Mouse (Mus musculus) kidney, embryonic 14.5 days (tissue): ENCODE measurements at regions not wholly inside any gene's neighbourhood (a gene's known extent, or its start where the extent isn't known, plus 50 kb on each side); places are given as distances from the start of the nearest gene placed in this dataset.

ENCODE experiments used
- ATAC-seq: fragments of 200-750 bp; cut with Nextera tagmentation; 2 replicates; pipeline ENCODE4 v1.8.0; 2017; ENCODE audit warnings: moderate number of reproducible peaks, mild to moderate bottlenecking, moderate TSS enrichment, moderate library complexity; ENCODE audit not compliant: low FRiP score, low TSS enrichment
- H3K27ac ChIP-seq: fragments of 300-500 bp; sonication (generic); 2 replicates; pipeline ENCODE4 v1.5.1; 2014; ENCODE audit warnings: low read depth, mild to moderate bottlenecking, low read length, moderate library complexity, mixed read lengths
- H3K27me3 ChIP-seq: fragments of 300-500 bp; sonication (generic); 2 replicates; pipeline ENCODE4 v1.6.1; 2014; ENCODE audit warnings: mild to moderate bottlenecking, low read length; ENCODE audit not compliant: control insufficient read depth, insufficient read depth
- H3K36me3 ChIP-seq: fragments of 300-500 bp; sonication (generic); 2 replicates; pipeline ENCODE4 v1.6.1; 2014; ENCODE audit warnings: low read length, mixed read lengths; ENCODE audit not compliant: control insufficient read depth, insufficient read depth
- H3K4me1 ChIP-seq: fragments of 300-500 bp; sonication (generic); 2 replicates; pipeline ENCODE4 v1.6.1; 2014; ENCODE audit warnings: low read length, mixed read lengths; ENCODE audit not compliant: control insufficient read depth, insufficient read depth
- H3K4me2 ChIP-seq: fragments of 300-500 bp; sonication (generic); replicated peaks from 2 replicates; pipeline ENCODE4 v1.6.1; 2014; ENCODE audit warnings: low read depth, mild to moderate bottlenecking, low read length
- H3K4me3 ChIP-seq: fragments of 300-500 bp; sonication (generic); 2 replicates; pipeline ENCODE4 v1.5.1; 2014; ENCODE audit warnings: mild to moderate bottlenecking, low read length
- H3K9ac ChIP-seq: fragments of 300-500 bp; sonication (generic); 2 replicates; pipeline ENCODE4 v1.6.1; 2014; ENCODE audit warnings: low read depth, mild to moderate bottlenecking, low read length, moderate library complexity
- H3K9me3 ChIP-seq: fragments of 300-500 bp; sonication (generic); 2 replicates; pipeline ENCODE4 v1.6.1; 2016; ENCODE audit warnings: low read length; ENCODE audit not compliant: control insufficient read depth
- WGBS: fragments of 180-500 bp; shearing (Covaris S2); extraction: QIAGEN DNeasy Blood & Tissue Kit; methylation state at CpG from one replicate; pipeline ENCODE4 v1.1.7; 2014; 5-methylcytosine and 5-hydroxymethylcytosine counted together

DNA sequence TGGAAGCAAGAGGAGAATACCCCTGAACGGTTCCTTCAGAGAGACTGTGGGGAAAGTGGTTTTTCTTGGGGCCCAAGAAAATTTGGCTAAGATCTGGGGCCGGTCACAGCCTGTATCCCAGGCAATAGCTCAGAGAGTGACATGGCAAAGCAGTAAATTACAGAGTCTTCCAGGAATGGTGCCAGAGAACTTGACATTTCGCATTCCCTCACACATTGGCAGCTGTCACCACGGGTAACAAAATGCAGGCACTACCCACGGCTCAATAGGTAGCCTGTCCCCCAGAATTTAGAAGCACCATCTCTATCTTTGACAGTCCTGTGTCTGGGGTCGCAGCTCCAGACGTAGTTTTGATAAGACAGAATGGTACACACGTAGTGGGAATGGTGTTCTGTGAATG, 260.3 kb downstream of the Tshz3 start:
- Histone ChIP-seq H3K27me3 (no peaks in the 10 kb centered on the region), H3K4me2 (no peak overlapping the region), H3K4me1 (no peaks in the 10 kb centered on the region), H3K4me3 (no peak overlapping the region), H3K36me3 (no peaks in the 10 kb centered on the region), H3K9me3 (peaks cover 7% of the 10 kb centered on the region; the same call in 1 of the 2 replicates), H3K27ac (no peak overlapping the region), H3K9ac (no peak overlapping the region)
- WGBS: 78% methylated on average over 8 of the region's 8 CpGs
- no peak for ATAC-seq

DNA sequence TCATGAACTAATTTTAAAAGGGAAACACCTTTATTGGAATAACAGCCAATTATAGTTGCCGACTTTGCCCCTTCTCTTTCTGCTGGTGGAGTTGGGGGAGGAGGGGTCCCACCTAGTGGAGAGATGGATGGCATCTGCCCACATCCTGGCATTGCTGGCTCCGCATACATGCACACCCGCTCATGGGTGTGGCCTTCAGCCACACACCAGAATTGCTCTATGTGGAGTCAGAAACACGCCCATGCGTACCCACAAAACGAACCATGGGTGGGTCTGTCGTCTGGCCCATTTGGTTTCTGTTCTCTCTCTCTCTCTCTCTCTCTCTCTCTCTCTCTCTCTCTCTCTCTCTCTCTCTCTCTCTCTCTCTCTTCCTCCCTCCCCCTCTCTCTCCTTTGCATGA, 273.9 kb downstream of the Tshz3 start:
- H3K36me3 ChIP-seq: no peaks in the 10 kb centered on the region
- no peak for ATAC-seq
- no peaks in the 10 kb centered on the region for H3K27me3 ChIP-seq
- WGBS: 72% methylated on average over 7 of the region's 7 CpGs
- no peak overlapping the region for H3K4me3 ChIP-seq
- no peak overlapping the region for H3K4me2 ChIP-seq
- no peak overlapping the region for H3K9ac ChIP-seq
- no peak overlapping the region for H3K27ac ChIP-seq
- no peaks in the 10 kb centered on the region for H3K9me3 ChIP-seq
- H3K4me1 ChIP-seq: no peaks in the 10 kb centered on the region; the same call in 1 of the 2 replicates

DNA sequence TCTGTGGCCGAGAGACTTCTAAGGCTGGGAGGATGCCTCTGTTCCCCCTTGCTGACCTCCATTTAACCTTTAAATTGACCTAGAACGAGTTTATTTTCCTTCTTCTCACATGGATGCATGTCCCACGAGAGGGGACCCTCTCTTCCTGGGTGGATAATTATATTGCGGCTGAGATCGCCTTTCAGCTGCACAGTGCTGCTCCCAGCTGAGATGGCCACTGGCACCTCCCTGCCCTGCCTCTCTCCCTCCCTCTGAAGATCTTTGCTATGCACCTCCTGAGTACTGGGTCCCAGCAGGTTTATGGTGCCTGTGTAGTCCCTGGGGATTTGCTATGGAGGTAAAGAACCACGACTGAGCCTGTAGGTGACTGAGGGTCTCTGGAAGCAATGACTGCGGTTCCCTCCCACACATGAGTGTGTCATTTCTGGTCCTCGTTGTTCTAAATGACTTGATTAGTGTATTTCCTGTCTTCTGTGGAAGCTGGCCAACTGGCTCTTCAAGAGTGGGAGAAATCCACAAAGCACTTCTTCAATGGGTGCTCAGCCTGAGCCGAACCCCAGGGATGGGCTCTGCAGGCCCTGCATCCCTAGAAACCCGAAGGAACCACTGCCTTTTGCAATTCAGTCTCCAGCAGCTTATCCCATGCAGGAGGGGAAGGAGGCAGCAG, 275.9 kb downstream of the Tshz3 start:
- peak; percentile 72 for ATAC-seq
- H3K4me2 ChIP-seq: no peak overlapping the region
- no peak overlapping the region for H3K27ac ChIP-seq
- no peaks in the 10 kb centered on the region for H3K36me3 ChIP-seq
- H3K9ac ChIP-seq: no peak overlapping the region
- WGBS: 28% methylated on average over 10 of the region's 10 CpGs
- H3K27me3 ChIP-seq: no peaks in the 10 kb centered on the region
- H3K9me3 ChIP-seq: no peaks in the 10 kb centered on the region
- H3K4me3 ChIP-seq: no peak overlapping the region
- no peaks in the 10 kb centered on the region; the same call in 1 of the 2 replicates for H3K4me1 ChIP-seq

DNA sequence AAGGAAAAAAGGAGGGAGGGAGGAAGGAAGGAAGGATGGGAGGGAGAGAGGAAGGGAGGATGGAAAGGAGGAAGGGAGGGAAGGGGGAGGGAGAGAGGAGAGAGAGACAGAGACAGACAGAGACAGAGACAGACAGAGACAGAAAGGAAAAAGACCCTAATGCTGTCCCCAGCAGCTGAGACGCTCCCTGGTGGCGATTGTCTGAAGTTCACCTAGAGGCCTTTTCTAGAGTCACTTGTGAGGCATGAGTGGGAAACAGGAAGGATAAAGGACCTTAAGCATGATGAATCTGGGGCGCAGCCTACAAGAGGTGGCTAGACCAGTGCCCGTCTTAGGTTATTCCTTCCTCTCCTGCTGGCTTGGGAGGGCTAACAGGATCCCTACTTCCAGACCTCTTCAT, 276.7 kb downstream of the Tshz3 start:
- Histone ChIP-seq H3K27me3 (no peaks in the 10 kb centered on the region), H3K9me3 (no peaks in the 10 kb centered on the region), H3K9ac (no peak overlapping the region), H3K4me1 (no peaks in the 10 kb centered on the region; the same call in 1 of the 2 replicates), H3K4me3 (no peak overlapping the region), H3K27ac (no peak overlapping the region), H3K4me2 (no peak overlapping the region), H3K36me3 (no peaks in the 10 kb centered on the region)
- ATAC-seq: no peak
- WGBS: 63% methylated on average over 4 of the region's 4 CpGs

DNA sequence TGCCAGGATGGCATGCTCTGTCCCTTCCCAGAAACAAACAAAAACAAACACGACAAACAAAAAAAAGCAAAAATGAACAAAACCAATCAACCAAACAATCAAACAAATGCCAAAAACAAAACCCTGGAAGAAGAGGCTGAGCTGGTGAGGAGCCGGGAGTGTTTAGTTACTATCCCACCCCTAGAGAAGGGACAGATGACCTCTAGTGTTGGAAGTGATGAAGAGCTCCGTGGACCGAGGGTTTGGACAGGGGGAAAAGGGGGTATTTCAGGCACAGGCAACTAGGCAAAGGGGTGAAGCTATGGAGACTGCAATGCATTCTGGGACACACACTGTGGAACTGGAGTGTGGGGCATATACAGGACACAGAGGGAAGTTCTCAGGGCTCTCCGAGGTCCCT, 277.6 kb downstream of the Tshz3 start:
- H3K27me3 ChIP-seq: no peaks in the 10 kb centered on the region
- no peak overlapping the region for H3K27ac ChIP-seq
- no peaks in the 10 kb centered on the region; the same call in 1 of the 2 replicates for H3K4me1 ChIP-seq
- peaks cover 4% of the 10 kb centered on the region; the same call in 1 of the 2 replicates for H3K9me3 ChIP-seq
- ATAC-seq: 0 out of 2 replicates have a peak, but pooled peaks have one; percentile 33
- H3K36me3 ChIP-seq: no peaks in the 10 kb centered on the region
- no peak overlapping the region for H3K4me2 ChIP-seq
- H3K9ac ChIP-seq: no peak overlapping the region
- no peak overlapping the region for H3K4me3 ChIP-seq
- WGBS: 15% methylated on average over 5 of the region's 5 CpGs

DNA sequence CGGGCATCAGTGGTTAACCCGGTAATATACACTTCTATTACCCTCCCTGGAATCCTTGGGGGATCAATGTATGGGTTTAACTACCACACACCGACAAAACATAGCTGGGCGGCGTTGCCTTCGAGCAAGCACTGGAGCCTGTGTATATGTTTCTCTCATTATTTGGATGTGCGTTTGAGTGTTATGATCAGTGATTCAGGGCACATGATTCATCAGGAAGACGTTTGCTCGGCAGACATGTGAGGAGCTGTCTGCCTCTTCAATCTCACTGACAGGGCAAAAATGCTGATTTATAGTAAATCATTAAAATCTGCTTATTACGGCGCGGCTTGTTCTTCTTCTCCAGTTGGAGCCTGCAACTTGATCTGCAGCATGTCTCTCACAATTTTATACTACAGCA, 279.9 kb downstream of the Tshz3 start:
- H3K4me3 ChIP-seq: no peak overlapping the region
- no peak overlapping the region for H3K9ac ChIP-seq
- no peak overlapping the region for H3K27ac ChIP-seq
- 55% methylated on average over 12 of the region's 12 CpGs for WGBS
- no peaks in the 10 kb centered on the region for H3K27me3 ChIP-seq
- peaks cover 4% of the 10 kb centered on the region; the same call in 1 of the 2 replicates for H3K9me3 ChIP-seq
- H3K4me1 ChIP-seq: no peaks in the 10 kb centered on the region; the same call in 1 of the 2 replicates
- H3K36me3 ChIP-seq: no peaks in the 10 kb centered on the region
- no peak for ATAC-seq
- H3K4me2 ChIP-seq: no peak overlapping the region

DNA sequence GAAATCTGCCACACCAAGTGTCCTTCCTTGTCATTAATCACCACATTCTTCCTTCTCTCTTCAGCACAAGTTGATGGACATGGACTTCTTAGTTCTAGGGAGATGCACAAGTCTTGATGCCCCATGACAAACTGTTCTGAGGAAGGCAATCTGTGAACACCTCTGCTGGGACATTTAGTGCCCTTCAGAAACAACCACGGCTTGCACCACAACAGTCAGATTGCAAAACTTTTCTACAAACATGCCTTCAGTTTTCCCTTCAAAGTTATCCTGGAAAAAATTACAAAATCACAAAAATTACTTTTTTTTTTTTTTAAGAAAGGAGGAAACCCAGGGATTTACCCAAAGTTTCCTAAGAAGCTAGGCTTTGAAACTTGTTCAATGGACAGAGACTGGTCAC, 291.5 kb downstream of the Tshz3 start:
- H3K9ac ChIP-seq: no peak overlapping the region
- ATAC-seq: no peak
- H3K36me3 ChIP-seq: no peaks in the 10 kb centered on the region
- no peaks in the 10 kb centered on the region for H3K4me1 ChIP-seq
- 91% methylated on average over 1 of the region's 1 CpGs for WGBS
- no peak overlapping the region for H3K4me3 ChIP-seq
- H3K27me3 ChIP-seq: no peaks in the 10 kb centered on the region
- H3K27ac ChIP-seq: no peak overlapping the region
- peaks cover 7% of the 10 kb centered on the region; the same call in 1 of the 2 replicates for H3K9me3 ChIP-seq
- H3K4me2 ChIP-seq: no peak overlapping the region

DNA sequence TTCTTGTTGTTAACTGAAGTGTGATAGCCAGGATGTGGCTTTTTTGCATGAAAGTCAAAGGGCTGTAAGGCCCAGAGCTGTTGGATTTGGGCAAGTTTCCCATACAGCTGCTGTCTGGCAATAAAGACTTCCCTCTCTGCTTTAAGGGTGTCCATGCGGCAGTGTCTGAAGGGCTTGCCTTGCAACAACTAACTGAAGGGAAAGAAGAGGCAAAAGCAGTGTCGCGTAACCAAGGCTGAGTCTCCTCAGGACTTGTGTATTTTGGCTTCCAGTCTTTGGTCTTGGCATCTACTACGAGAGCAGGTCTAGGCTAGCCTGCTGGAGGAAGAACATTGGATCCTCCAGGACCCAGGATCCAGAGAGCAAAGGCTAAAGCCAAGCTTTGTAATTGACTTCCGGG, 306.7 kb downstream of the Tshz3 start:
- H3K4me1 ChIP-seq: no peaks in the 10 kb centered on the region
- H3K27me3 ChIP-seq: no peaks in the 10 kb centered on the region
- H3K27ac ChIP-seq: no peak overlapping the region
- no peak for ATAC-seq
- no peak overlapping the region for H3K9ac ChIP-seq
- 86% methylated on average over 5 of the region's 5 CpGs for whole genome bisulfite sequencing
- H3K36me3 ChIP-seq: no peaks in the 10 kb centered on the region
- no peak overlapping the region for H3K4me3 ChIP-seq
- no peaks in the 10 kb centered on the region for H3K9me3 ChIP-seq
- H3K4me2 ChIP-seq: no peak overlapping the region

DNA sequence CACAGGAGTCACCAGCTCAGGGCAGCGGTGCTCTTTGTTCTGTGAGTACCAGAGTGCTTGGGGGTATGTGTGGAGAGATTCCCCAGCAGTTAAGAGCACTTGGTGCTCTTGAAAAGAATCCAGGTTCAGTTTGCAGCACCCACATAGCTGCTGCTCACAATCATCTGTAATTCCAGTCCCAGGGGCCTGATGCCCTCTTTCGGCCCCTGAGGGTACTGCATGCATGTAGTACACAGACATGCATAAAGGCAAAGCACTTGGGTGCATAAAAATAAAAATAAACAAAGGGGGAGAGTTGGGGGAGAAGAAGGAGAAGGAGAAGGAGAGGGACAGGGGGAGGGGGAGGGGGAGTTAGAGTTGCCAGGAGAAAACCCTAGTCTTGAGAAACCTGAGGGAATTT, 307.8 kb downstream of the Tshz3 start:
- H3K4me2 ChIP-seq: no peak overlapping the region
- no peaks in the 10 kb centered on the region for H3K4me1 ChIP-seq
- no peaks in the 10 kb centered on the region for H3K9me3 ChIP-seq
- H3K4me3 ChIP-seq: no peak overlapping the region
- ATAC-seq: no peak
- no peaks in the 10 kb centered on the region for H3K27me3 ChIP-seq
- H3K9ac ChIP-seq: no peak overlapping the region
- no peaks in the 10 kb centered on the region for H3K36me3 ChIP-seq
- H3K27ac ChIP-seq: no peak overlapping the region
- WGBS: 94% methylated on average over 2 of the region's 2 CpGs
